Mouse (Mus musculus) layer of hippocampus, adult 11-12 months (tissue): ENCODE results near the gene Pkd1.

Experiments
- DNase-seq: peaks from one replicate; pipeline ENCODE4 v3.0.0; 2022; ENCODE audit warnings: low spot score

The Pkd1 gene

DNA sequence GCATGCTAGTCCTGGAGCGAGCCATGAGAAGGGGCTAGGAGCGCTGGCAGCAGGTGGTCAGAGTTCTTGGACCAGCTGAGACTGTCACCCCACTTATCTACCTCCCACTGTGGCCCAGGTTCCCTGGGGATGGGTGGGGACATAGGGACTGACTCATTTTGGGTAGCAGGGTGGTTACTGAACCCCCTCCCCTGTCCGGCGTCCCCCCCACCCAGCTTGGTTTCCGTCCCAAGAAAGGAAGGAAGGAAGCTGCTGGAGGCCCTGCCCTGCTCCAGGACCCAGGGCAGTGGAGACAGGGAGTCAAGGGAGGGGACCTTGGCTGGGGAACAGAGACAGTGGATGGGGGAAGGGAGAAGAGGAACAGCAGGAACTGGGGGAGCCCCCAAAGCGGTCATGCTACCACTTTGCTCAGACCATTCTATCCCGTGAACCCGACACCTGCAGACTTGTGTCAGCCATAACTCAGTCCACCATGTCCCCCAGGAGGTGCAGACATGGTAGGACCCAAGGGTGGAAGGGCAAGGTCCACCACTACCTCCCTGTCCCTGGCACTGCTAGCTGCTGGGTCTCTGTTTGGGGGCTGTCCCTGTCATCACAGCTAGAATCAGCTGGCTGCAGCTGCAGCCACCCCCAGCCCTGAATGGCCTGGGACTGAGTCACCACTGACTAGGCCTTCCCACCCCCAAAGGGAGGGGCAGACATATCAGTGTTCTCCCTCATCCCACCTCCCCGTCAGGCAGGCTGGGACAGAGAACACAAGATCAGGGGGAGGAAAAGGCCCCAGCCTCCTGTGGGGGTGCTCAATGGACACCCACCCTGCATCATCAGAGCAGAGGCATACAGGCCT lies 95.5 kb downstream of the Pkd1 start:
- no peak for DNase-seq

DNA sequence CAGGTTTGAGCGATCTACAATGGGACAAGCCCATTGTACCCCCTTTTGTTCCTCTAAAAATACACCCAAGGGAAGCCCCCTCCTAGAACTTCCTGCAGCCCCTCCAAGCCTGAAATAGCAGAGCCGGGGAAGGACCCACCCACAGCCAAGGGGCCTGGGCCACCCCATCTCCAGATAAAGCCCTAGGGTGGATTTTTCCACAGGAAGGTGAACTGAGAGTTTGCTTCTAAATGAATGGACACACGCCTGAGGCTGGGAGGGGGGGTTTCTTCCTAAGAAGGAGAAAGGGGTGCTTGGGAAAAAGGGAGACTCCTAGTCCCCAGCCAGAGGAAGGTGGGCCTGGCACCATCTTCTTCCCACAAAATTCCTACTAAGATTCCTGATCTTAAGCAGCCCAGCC lies 96.3 kb downstream of the Pkd1 start:
- DNase-seq: no peak
